Mouse (Mus musculus) liver, embryonic 15.5 days (tissue): ENCODE data around the gene Dntt. TPM values are rescaled to one million over a fixed set of nuclear protein-coding genes. Genes with fewer than 3 reads are reported as not detected.

Experiments
- ATAC-seq: fragments of 200-750 bp; cut with Nextera tagmentation; 2 replicates; pipeline ENCODE4 v1.8.0; 2017; ENCODE audit warnings: moderate number of reproducible peaks, mild to moderate bottlenecking, moderate library complexity; ENCODE audit not compliant: insufficient read depth
- H3K27ac ChIP-seq: fragments of 300-500 bp; sonication (generic); replicated peaks from 2 replicates; pipeline ENCODE4 v1.5.1; 2015; ENCODE audit warnings: mild to moderate bottlenecking, inconsistent platforms
- H3K27me3 ChIP-seq: fragments of 300-500 bp; sonication (generic); 2 replicates; pipeline ENCODE4 v1.6.1; 2015; ENCODE audit warnings: mild to moderate bottlenecking, inconsistent platforms
- H3K36me3 ChIP-seq: fragments of 300-500 bp; sonication (generic); replicated peaks from 2 replicates; pipeline ENCODE4 v1.6.1; 2015; ENCODE audit warnings: moderate library complexity, mild to moderate bottlenecking, inconsistent platforms
- H3K4me1 ChIP-seq: fragments of 300-500 bp; sonication (generic); replicated peaks from 2 replicates; pipeline ENCODE4 v1.6.1; 2015; ENCODE audit warnings: inconsistent platforms
- H3K4me2 ChIP-seq: fragments of 300-500 bp; sonication (generic); 2 replicates; pipeline ENCODE4 v1.6.1; 2015; ENCODE audit warnings: moderate library complexity, mild to moderate bottlenecking, inconsistent platforms
- H3K4me3 ChIP-seq: fragments of 300-500 bp; sonication (generic); replicated peaks from 2 replicates; pipeline ENCODE4 v1.5.1; 2015; ENCODE audit warnings: mild to moderate bottlenecking, inconsistent platforms
- H3K9ac ChIP-seq: fragments of 300-500 bp; sonication (generic); 2 replicates; pipeline ENCODE4 v1.6.1; 2015; ENCODE audit warnings: moderate library complexity, mild to moderate bottlenecking, inconsistent platforms
- H3K9me3 ChIP-seq: fragments of 300-500 bp; sonication (generic); replicated peaks from 2 replicates; pipeline ENCODE4 v1.6.1; 2016; ENCODE audit warnings: inconsistent platforms
- WGBS: fragments of 180-500 bp; shearing (Covaris S2); methylation state at CpG from one replicate; pipeline ENCODE4 v1.1.7; 2015; ENCODE audit warnings: mixed read lengths; ENCODE audit not compliant: insufficient replicate concordance; 5-methylcytosine and 5-hydroxymethylcytosine counted together
- polyA plus RNA-seq: library from polyadenylated mRNA; unstranded; fragments of >200 nt; fragmentation: Nextera tagmentation; extraction: Ambion mirVana; gene quantifications from 2 replicates; pipeline ENCODE4 v1.2.1, GENCODE M21; 2015

The Dntt gene
- polyA plus RNA-seq, 1 experiment from 2014 or later = not detected

- H3K27ac ChIP-seq = no peak overlapping the region
- H3K4me3 ChIP-seq = no peak overlapping the region
- WGBS = 8% methylated on average over 11 of the region's 11 CpGs
- no peaks in the 10 kb centered on the region for H3K9me3 ChIP-seq
- H3K4me2 ChIP-seq = no peak overlapping the region
- no peak for ATAC-seq
- H3K9ac ChIP-seq = no peak overlapping the region
- peaks cover 12% of the 10 kb centered on the region for H3K27me3 ChIP-seq
- no peaks in the 10 kb centered on the region for H3K36me3 ChIP-seq
- H3K4me1 ChIP-seq = no peaks in the 10 kb centered on the region
These were observed 1.9 kb downstream of the Dntt start for GRCm38 (mm10) chr19:41031009-41031408.

- no peak for ATAC-seq
- Histone ChIP-seq H3K27ac (no peak overlapping the region), H3K4me3 (no peak overlapping the region), H3K4me2 (no peak overlapping the region), H3K4me1 (no peaks in the 10 kb centered on the region), H3K9me3 (no peaks in the 10 kb centered on the region), H3K27me3 (peaks cover 12% of the 10 kb centered on the region), H3K36me3 (no peaks in the 10 kb centered on the region), H3K9ac (no peak overlapping the region)
- WGBS = 27% methylated on average over 6 of the region's 6 CpGs
These were observed 2.8 kb downstream of the Dntt start for GRCm38 (mm10) chr19:41031869-41032268.

- H3K4me1 ChIP-seq = no peaks in the 10 kb centered on the region
- H3K27ac ChIP-seq = no peak overlapping the region
- H3K36me3 ChIP-seq = no peaks in the 10 kb centered on the region
- H3K9me3 ChIP-seq = no peaks in the 10 kb centered on the region
- ATAC-seq = no peak
- no peak overlapping the region for H3K4me3 ChIP-seq
- 19% methylated on average over 4 of the region's 4 CpGs for WGBS
- H3K4me2 ChIP-seq = no peak overlapping the region
- peaks cover 9% of the 10 kb centered on the region for H3K27me3 ChIP-seq
- H3K9ac ChIP-seq = no peak overlapping the region
These were observed 6.9 kb downstream of the Dntt start for GRCm38 (mm10) chr19:41035809-41036551.

- no peaks in the 10 kb centered on the region for H3K27me3 ChIP-seq
- no peak overlapping the region for H3K4me2 ChIP-seq
- H3K27ac ChIP-seq = no peak overlapping the region
- no peaks in the 10 kb centered on the region for H3K4me1 ChIP-seq
- 58% methylated on average over 7 of the region's 7 CpGs for WGBS
- no peak overlapping the region for H3K9ac ChIP-seq
- no peaks in the 10 kb centered on the region for H3K36me3 ChIP-seq
- no peaks in the 10 kb centered on the region for H3K9me3 ChIP-seq
- ATAC-seq = no peak
- no peak overlapping the region for H3K4me3 ChIP-seq
These were observed 10.0 kb downstream of the Dntt start for GRCm38 (mm10) chr19:41039110-41039509.

GRCm38 (mm10) chr19:41045091-41045770, 16.2 kb downstream of the Dntt start:
- no peak for ATAC-seq
- no peak overlapping the region for H3K27ac ChIP-seq
- H3K4me1 ChIP-seq = no peaks in the 10 kb centered on the region
- no peak overlapping the region for H3K4me3 ChIP-seq
- no peak overlapping the region for H3K4me2 ChIP-seq
- H3K27me3 ChIP-seq = no peaks in the 10 kb centered on the region
- WGBS = 33% methylated on average over 10 of the region's 10 CpGs
- no peaks in the 10 kb centered on the region for H3K36me3 ChIP-seq
- no peak overlapping the region for H3K9ac ChIP-seq
- H3K9me3 ChIP-seq = no peaks in the 10 kb centered on the region

- H3K4me1 ChIP-seq = 0 out of 2 replicates have a peak, but pooled peaks cover 5% of the 10 kb centered on the region
- H3K4me2 ChIP-seq = no peak overlapping the region
- 62% methylated on average over 9 of the region's 9 CpGs for WGBS
- no peak overlapping the region for H3K9ac ChIP-seq
- no peaks in the 10 kb centered on the region for H3K9me3 ChIP-seq
- H3K27me3 ChIP-seq = no peaks in the 10 kb centered on the region
- no peak for ATAC-seq
- H3K36me3 ChIP-seq = no peaks in the 10 kb centered on the region
- no peak overlapping the region for H3K27ac ChIP-seq
- no peak overlapping the region for H3K4me3 ChIP-seq
These were observed 18.5 kb downstream of the Dntt start for GRCm38 (mm10) chr19:41047437-41048186.

GRCm38 (mm10) chr19:41048187-41048559, 19.1 kb downstream of the Dntt start:
- H3K9me3 ChIP-seq = no peaks in the 10 kb centered on the region
- no peak for ATAC-seq

GRCm38 (mm10) chr19:41051714-41052113, 22.6 kb downstream of the Dntt start:
- no peak overlapping the region for H3K27ac ChIP-seq
- WGBS = 50% methylated on average over 1 of the region's 1 CpGs
- no peaks in the 10 kb centered on the region for H3K9me3 ChIP-seq
- H3K4me3 ChIP-seq = no peak overlapping the region
- 0 out of 2 replicates have a peak, but pooled peaks cover 7% of the 10 kb centered on the region for H3K4me1 ChIP-seq
- H3K9ac ChIP-seq = no peak overlapping the region
- no peak for ATAC-seq
- no peaks in the 10 kb centered on the region for H3K27me3 ChIP-seq
- H3K36me3 ChIP-seq = no peaks in the 10 kb centered on the region
- no peak overlapping the region for H3K4me2 ChIP-seq

More at GRCm38 (mm10) chr19:41048187-41048559, 19.1 kb downstream of the Dntt start:
- no peaks in the 10 kb centered on the region for H3K36me3 ChIP-seq
- H3K4me3 ChIP-seq = no peak overlapping the region
- H3K9ac ChIP-seq = no peak overlapping the region
- no peak overlapping the region for H3K4me2 ChIP-seq
- 47% methylated on average over 3 of the region's 3 CpGs for WGBS
- H3K4me1 ChIP-seq = 0 out of 2 replicates have a peak, but pooled peaks cover 7% of the 10 kb centered on the region
- no peak overlapping the region for H3K27ac ChIP-seq
- H3K27me3 ChIP-seq = no peaks in the 10 kb centered on the region

GRCm38 (mm10) chr19:41052247-41052646, 23.2 kb downstream of the Dntt start:
- Histone ChIP-seq H3K4me2 (no peak overlapping the region), H3K36me3 (no peaks in the 10 kb centered on the region), H3K27me3 (no peaks in the 10 kb centered on the region), H3K9me3 (no peaks in the 10 kb centered on the region), H3K4me3 (no peak overlapping the region), H3K27ac (no peak overlapping the region), H3K4me1 (0 out of 2 replicates have a peak, but pooled peaks cover 7% of the 10 kb centered on the region), H3K9ac (no peak overlapping the region)
- 44% methylated on average over 5 of the region's 5 CpGs for WGBS
- ATAC-seq = no peak

GRCm38 (mm10) chr19:41053530-41053929, 24.5 kb downstream of the Dntt start:
- WGBS = 25% methylated on average over 10 of the region's 10 CpGs
- Histone ChIP-seq H3K9me3 (no peaks in the 10 kb centered on the region), H3K4me2 (no peak overlapping the region), H3K4me3 (no peak overlapping the region), H3K36me3 (no peaks in the 10 kb centered on the region), H3K4me1 (0 out of 2 replicates have a peak, but pooled peaks cover 7% of the 10 kb centered on the region), H3K9ac (no peak overlapping the region), H3K27me3 (no peaks in the 10 kb centered on the region), H3K27ac (no peak overlapping the region)
- no peak for ATAC-seq

GRCm38 (mm10) chr19:41054702-41055101, 25.6 kb downstream of the Dntt start:
- Histone ChIP-seq H3K4me2 (no peak overlapping the region), H3K9ac (no peak overlapping the region), H3K36me3 (no peaks in the 10 kb centered on the region), H3K4me3 (no peak overlapping the region), H3K9me3 (no peaks in the 10 kb centered on the region), H3K27ac (no peak overlapping the region), H3K27me3 (no peaks in the 10 kb centered on the region), H3K4me1 (0 out of 2 replicates have a peak, but pooled peaks cover 7% of the 10 kb centered on the region)
- ATAC-seq = no peak
- WGBS = 36% methylated on average over 4 of the region's 4 CpGs
